Mouse (Mus musculus): ENCODE data around the gene Tctex1d2. TPM values are rescaled to one million over a fixed set of nuclear protein-coding genes. Genes with fewer than 3 reads are reported as not detected.

Gene Tctex1d2
- total RNA-seq (2023) = 10 to 100 TPM; 14.4 to 16.4 TPM

GRCm38 (mm10) chr16:32419517-32420483 lies at the start of gene Tctex1d2:
Gene Tctex1d2 (plus strand): TSS chr16:32419702.

GRCm38 (mm10) chr16:32400267-32400666 lies 19.2 kb upstream of the Tctex1d2 start, which contains the start of gene Tm4sf19:
Gene Tm4sf19 (plus strand): TSS chr16:32400506.

GRCm38 (mm10) chr16:32430474-32431046 lies 11.1 kb downstream of the Tctex1d2 start, which contains the start of gene Pcyt1a:
Gene Pcyt1a (plus strand): TSS chr16:32430921.

Other genes starting within 250 kb of the Tctex1d2 start
- gene Bex6, start 239.9 kb upstream of the Tctex1d2 start, total RNA-seq (2023) = 1 to 10 TPM; 5.7 to 6.9 TPM
- gene Fbxo45, start 172.5 kb upstream of the Tctex1d2 start, total RNA-seq (2023) = 1 to 10 TPM; 9.2 to 9.4 TPM
- 10 to 100 TPM; 11.5 to 11.9 TPM for gene Wdr53, start 172.5 kb upstream of the Tctex1d2 start, total RNA-seq (2023)
- gene Smco1, start 148.2 kb upstream of the Tctex1d2 start, total RNA-seq (2023) = under 1 TPM; 0.35 to 0.58 TPM
- gene Rnf168, start 142.2 kb upstream of the Tctex1d2 start, total RNA-seq (2023) = 10 to 100 TPM; 16.5 to 20.2 TPM
- gene Ubxn7, start 87.4 kb upstream of the Tctex1d2 start, total RNA-seq (2023) = 10 to 100 TPM; 42.0 to 45.8 TPM
- not detected for gene Tm4sf19, start 19.2 kb upstream of the Tctex1d2 start, total RNA-seq (2023)
- gene Pcyt1a, start 11.2 kb downstream of the Tctex1d2 start, total RNA-seq (2023) = 100 to 1,000 TPM; 106 to 112 TPM
- not detected for gene Slc51a, start 68.2 kb downstream of the Tctex1d2 start, total RNA-seq (2023)
- not detected for gene Zdhhc19, start 76.6 kb downstream of the Tctex1d2 start, total RNA-seq (2023)
- 10 to 100 TPM; 33.8 to 49.6 TPM for gene Tfrc, start 189.2 kb downstream of the Tctex1d2 start, total RNA-seq (2023)
- gene Tnk2, start 224.2 kb downstream of the Tctex1d2 start, total RNA-seq (2023) = 10 to 100 TPM; 18.6 to 27.6 TPM

All from neutrophil, adult 59 days (primary cell).